Mouse (Mus musculus): Measurements from ENCODE around the gene Erp44. TPM values are rescaled to one million over a fixed set of nuclear protein-coding genes. Genes with fewer than 3 reads are reported as not detected.
A peak's percentile ranks its signal among the peaks of the same experiment; 100 is the strongest.

The Erp44 gene
- polyA plus RNA-seq, 1 experiment from 2014 or later, result 95.8 TPM

DNA sequence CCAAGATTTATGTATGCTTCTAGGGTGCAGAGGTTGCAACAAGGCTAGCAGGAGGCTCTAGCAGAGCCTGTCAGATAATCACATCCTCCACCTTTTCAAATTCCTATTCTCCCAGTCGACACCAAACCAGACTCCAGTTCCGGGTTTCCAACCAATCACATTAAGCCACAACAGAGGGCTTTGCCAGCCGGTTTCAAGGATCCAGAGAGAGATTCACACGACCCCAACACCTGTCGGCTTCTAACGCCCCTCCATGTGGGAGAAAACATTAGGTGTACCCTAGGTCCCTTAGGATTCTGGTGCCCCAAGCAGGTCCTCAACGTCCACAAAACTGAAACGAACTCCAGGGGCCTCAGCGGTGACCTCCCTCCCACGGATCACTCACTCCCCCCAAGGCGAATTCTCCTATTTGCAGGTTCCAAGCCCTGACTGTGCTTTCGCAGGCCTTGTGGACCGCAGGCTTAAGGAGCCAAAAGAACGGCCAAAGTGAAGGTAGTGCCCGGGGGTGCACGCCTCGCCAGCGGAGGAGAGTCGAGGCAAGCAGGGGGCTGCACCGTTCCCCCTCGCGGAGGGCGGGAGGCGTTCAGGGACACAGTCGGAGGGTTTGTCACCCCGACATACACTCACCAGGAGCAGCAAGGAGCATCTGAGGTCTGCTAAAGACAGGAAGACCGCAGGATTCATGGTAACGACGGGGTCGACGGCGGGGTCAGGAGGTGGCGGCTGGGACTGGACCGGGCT lies 431 bp downstream of the Erp44 start:
- peak overlapping the region; percentile 83 for H3K4me3 ChIP-seq (ENCODE audit: low read length)
- H3K27me3 ChIP-seq (ENCODE audit: control insufficient read depth, insufficient read depth, low read depth, low read length), result no peaks in the 10 kb centered on the region
- peaks cover 8% of the 10 kb centered on the region for H3K4me1 ChIP-seq (replicated peaks; ENCODE audit: control insufficient read depth, insufficient read depth, low read length)
- ATAC-seq (ENCODE audit: low read depth), result peak; percentile 43; the same call in 1 of the 2 replicates
- H3K27ac ChIP-seq (ENCODE audit: low read length), result peak overlapping the region; percentile 18; the same call in 1 of the 2 replicates
- peak overlapping the region; percentile 77 for H3K4me2 ChIP-seq (ENCODE audit: low read depth, low read length)
- peak overlapping the region; percentile 87 for H3K9ac ChIP-seq (ENCODE audit: low read length)
- H3K36me3 ChIP-seq (ENCODE audit: control insufficient read depth, insufficient read depth, low read length), result no peaks in the 10 kb centered on the region
- no peaks in the 10 kb centered on the region for H3K9me3 ChIP-seq (ENCODE audit: control insufficient read depth, low read length)
- under 1% methylated on average over 34 of the region's 34 CpGs for WGBS

DNA sequence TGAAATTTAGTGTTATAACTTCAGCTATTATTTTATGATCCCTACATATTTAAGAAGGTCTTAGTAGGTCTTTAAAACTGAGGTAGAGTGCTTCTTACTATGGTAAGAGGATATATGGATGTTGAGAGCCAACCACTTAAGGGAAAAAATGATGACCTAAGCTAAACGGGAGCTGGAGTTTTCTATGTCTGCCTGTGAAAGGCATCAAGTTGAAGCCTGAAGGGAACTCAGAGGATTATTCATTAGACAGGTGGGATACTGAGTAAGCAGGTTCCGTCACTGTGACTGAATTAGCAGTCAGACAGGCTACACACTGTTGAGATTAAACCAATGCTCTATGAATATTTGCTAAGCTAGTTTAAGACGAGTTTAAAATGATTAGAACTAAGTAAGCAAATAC lies 2.3 kb downstream of the Erp44 start:
- Histone ChIP-seq H3K4me3 (ENCODE audit: low read length) (no peak overlapping the region), H3K36me3 (ENCODE audit: control insufficient read depth, insufficient read depth, low read length) (no peaks in the 10 kb centered on the region), H3K27ac (ENCODE audit: low read length) (no peak overlapping the region), H3K9ac (ENCODE audit: low read length) (no peak overlapping the region), H3K4me1 (replicated peaks; ENCODE audit: control insufficient read depth, insufficient read depth, low read length) (peaks cover 8% of the 10 kb centered on the region), H3K27me3 (ENCODE audit: control insufficient read depth, insufficient read depth, low read depth, low read length) (no peaks in the 10 kb centered on the region), H3K4me2 (ENCODE audit: low read depth, low read length) (no peak overlapping the region), H3K9me3 (ENCODE audit: control insufficient read depth, low read length) (no peaks in the 10 kb centered on the region)
- 57% methylated on average over 3 of the region's 3 CpGs for WGBS
- no peak for ATAC-seq (ENCODE audit: low read depth)

DNA sequence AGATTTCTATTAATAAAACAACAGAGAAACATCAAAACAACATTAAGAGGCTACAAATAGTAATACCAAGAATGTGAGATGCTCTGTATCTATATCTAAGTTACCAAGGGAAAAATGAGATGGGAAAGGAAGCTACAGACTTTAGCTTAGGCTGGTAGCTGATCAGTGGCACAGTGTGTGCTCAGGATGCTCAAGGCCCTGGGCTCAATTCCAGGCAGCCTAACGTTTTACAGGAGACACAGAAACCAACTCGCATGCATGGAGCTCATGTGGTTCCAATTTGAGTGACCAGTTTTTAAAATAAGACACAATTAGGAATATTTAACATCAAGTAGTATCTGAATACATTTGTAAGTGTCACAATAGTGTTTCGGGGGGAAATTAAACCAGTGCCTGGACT lies 3.6 kb downstream of the Erp44 start:
- no peak for ATAC-seq (ENCODE audit: low read depth)
- WGBS, result 83% methylated on average over 3 of the region's 3 CpGs
- H3K9ac ChIP-seq (ENCODE audit: low read length), result no peak overlapping the region
- H3K4me3 ChIP-seq (ENCODE audit: low read length), result no peak overlapping the region
- H3K27me3 ChIP-seq (ENCODE audit: control insufficient read depth, insufficient read depth, low read depth, low read length), result no peaks in the 10 kb centered on the region
- H3K4me2 ChIP-seq (ENCODE audit: low read depth, low read length), result no peak overlapping the region
- H3K36me3 ChIP-seq (ENCODE audit: control insufficient read depth, insufficient read depth, low read length), result no peaks in the 10 kb centered on the region
- H3K4me1 ChIP-seq (replicated peaks; ENCODE audit: control insufficient read depth, insufficient read depth, low read length), result peaks cover 8% of the 10 kb centered on the region
- H3K27ac ChIP-seq (ENCODE audit: low read length), result no peak overlapping the region
- no peaks in the 10 kb centered on the region for H3K9me3 ChIP-seq (ENCODE audit: control insufficient read depth, low read length)

DNA sequence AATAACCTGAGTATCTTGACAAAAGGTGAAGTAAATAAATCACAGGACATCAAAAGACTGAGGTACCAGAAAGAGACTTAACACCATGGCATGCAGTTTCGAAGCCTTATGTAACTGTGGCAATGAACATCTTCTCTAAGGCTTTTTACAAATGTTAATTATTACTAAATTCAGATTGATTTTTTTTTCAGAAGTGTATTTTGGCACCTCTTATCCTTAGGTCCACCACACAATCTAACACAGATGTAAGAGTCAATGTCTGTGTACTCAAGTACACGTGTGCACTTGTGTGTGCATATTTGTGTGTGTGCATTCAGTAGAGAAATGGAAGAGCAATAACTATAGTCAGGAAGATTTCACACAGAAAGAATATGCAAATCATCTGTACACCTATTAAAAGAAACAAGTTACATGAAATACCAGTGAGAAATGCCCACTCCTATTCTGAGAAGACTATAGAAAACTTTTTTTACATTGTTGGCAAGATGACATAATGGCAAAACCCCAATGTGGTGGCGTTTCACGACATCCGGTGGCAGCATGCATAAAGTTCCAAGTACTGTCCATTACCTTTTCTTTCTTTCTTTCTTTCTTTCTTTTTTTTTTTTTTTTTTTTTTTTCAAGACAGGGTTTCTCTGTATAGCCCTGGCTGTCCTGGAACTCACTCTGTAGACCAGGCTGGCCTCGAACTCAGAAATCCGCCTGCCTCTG lies 6.1 kb downstream of the Erp44 start:
- Histone ChIP-seq H3K4me1 (replicated peaks; ENCODE audit: control insufficient read depth, insufficient read depth, low read length) (no peaks in the 10 kb centered on the region), H3K27me3 (ENCODE audit: control insufficient read depth, insufficient read depth, low read depth, low read length) (no peaks in the 10 kb centered on the region), H3K4me2 (ENCODE audit: low read depth, low read length) (no peak overlapping the region), H3K9me3 (ENCODE audit: control insufficient read depth, low read length) (no peaks in the 10 kb centered on the region), H3K36me3 (ENCODE audit: control insufficient read depth, insufficient read depth, low read length) (no peaks in the 10 kb centered on the region), H3K4me3 (ENCODE audit: low read length) (no peak overlapping the region), H3K27ac (ENCODE audit: low read length) (no peak overlapping the region), H3K9ac (ENCODE audit: low read length) (no peak overlapping the region)
- no peak for ATAC-seq (ENCODE audit: low read depth)
- WGBS, result 90% methylated on average over 7 of the region's 7 CpGs

DNA sequence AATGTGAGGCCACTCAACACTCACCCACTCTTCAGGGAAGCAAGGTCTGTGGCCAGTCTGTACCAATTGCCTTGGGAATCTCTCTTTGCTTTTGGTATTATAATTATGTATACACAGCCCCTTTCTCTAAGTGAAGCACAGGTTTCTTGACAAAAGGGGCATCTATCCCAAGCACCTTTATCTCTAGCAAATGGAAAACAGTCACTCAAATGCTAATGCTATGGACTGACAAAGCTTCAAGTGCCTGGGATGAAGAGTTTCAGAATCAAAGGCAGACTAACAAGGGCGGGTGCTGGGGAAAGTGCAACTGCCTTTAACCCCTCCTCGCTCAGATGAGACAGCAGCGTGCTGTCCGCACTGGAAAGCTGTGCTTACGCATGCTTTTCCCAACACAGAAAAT lies 7.5 kb downstream of the Erp44 start:
- ATAC-seq (ENCODE audit: low read depth), result no peak
- H3K9ac ChIP-seq (ENCODE audit: low read length), result no peak overlapping the region
- H3K27me3 ChIP-seq (ENCODE audit: control insufficient read depth, insufficient read depth, low read depth, low read length), result no peaks in the 10 kb centered on the region
- no peak overlapping the region for H3K4me3 ChIP-seq (ENCODE audit: low read length)
- H3K4me2 ChIP-seq (ENCODE audit: low read depth, low read length), result no peak overlapping the region
- no peaks in the 10 kb centered on the region for H3K9me3 ChIP-seq (ENCODE audit: control insufficient read depth, low read length)
- 46% methylated on average over 5 of the region's 5 CpGs for WGBS
- no peaks in the 10 kb centered on the region for H3K4me1 ChIP-seq (replicated peaks; ENCODE audit: control insufficient read depth, insufficient read depth, low read length)
- no peaks in the 10 kb centered on the region for H3K36me3 ChIP-seq (ENCODE audit: control insufficient read depth, insufficient read depth, low read length)
- no peak overlapping the region for H3K27ac ChIP-seq (ENCODE audit: low read length)

DNA sequence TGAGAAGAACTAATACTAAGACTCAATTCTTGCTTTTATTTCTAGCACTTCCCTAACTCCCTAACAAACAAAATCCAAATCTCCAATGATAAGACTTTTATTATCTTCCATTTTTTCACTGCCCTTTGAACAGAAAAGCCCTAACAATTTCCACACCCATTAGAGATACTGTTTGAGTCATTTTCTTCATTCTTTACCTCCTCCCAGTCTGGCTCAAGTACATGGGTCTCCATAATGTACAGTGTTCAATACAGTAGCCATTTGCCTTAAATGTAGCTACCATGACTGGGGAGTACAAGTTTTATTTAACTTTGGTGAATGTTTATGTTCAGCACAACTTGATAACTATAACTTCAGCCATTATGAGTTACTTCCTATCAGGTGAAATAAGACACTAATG lies 8.8 kb downstream of the Erp44 start:
- no peaks in the 10 kb centered on the region for H3K9me3 ChIP-seq (ENCODE audit: control insufficient read depth, low read length)
- no peaks in the 10 kb centered on the region for H3K36me3 ChIP-seq (ENCODE audit: control insufficient read depth, insufficient read depth, low read length)
- no peak overlapping the region for H3K4me2 ChIP-seq (ENCODE audit: low read depth, low read length)
- no peak overlapping the region for H3K9ac ChIP-seq (ENCODE audit: low read length)
- H3K4me1 ChIP-seq (replicated peaks; ENCODE audit: control insufficient read depth, insufficient read depth, low read length), result no peaks in the 10 kb centered on the region
- no peak for ATAC-seq (ENCODE audit: low read depth)
- H3K27ac ChIP-seq (ENCODE audit: low read length), result no peak overlapping the region
- no peak overlapping the region for H3K4me3 ChIP-seq (ENCODE audit: low read length)
- no peaks in the 10 kb centered on the region for H3K27me3 ChIP-seq (ENCODE audit: control insufficient read depth, insufficient read depth, low read depth, low read length)

DNA sequence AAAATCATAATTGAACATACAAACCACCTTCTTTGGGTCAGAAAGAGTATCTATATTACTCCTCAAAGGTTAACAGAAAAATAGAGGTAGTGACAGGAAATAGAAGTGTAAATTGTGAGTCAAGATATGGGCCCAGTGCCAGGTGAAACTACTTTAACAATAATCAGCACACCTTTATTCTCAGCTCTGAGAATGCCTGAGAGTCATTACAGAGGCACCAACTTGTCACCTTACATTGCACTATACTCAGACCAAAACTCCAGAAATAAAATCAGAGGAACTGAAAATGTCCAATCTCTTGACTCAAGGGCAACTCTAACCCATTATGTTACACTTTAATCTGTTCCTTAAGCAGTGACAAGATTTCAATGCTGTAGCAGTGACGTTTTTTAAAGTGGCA lies 11.2 kb downstream of the Erp44 start:
- 60% methylated on average over 1 of the region's 1 CpGs for WGBS
- Histone ChIP-seq H3K9ac (ENCODE audit: low read length) (no peak overlapping the region), H3K27ac (ENCODE audit: low read length) (no peak overlapping the region), H3K9me3 (ENCODE audit: control insufficient read depth, low read length) (no peaks in the 10 kb centered on the region), H3K4me2 (ENCODE audit: low read depth, low read length) (no peak overlapping the region), H3K36me3 (ENCODE audit: control insufficient read depth, insufficient read depth, low read length) (no peaks in the 10 kb centered on the region), H3K27me3 (ENCODE audit: control insufficient read depth, insufficient read depth, low read depth, low read length) (no peaks in the 10 kb centered on the region), H3K4me1 (replicated peaks; ENCODE audit: control insufficient read depth, insufficient read depth, low read length) (no peaks in the 10 kb centered on the region), H3K4me3 (ENCODE audit: low read length) (no peak overlapping the region)
- ATAC-seq (ENCODE audit: low read depth), result no peak

DNA sequence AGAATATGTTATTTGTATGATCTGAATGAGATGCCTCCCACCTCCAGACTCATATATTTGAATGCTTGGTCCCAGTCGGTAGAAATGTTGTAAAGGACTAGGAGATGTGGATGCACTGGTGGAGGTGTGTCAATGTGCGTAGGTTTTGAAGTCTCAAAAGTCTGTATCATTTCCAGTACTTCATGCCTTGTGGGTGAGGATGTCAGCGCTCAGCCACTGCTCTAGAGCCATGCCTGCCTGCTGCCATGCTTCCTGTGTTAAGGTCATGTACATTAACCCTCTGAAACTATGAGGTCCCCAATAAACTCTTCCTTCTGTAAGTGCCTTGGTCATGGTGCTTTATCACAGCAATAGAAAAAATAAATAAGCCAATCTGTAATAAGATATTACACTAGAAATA lies 11.7 kb downstream of the Erp44 start:
- WGBS, result 85% methylated on average over 3 of the region's 3 CpGs
- Histone ChIP-seq H3K4me1 (replicated peaks; ENCODE audit: control insufficient read depth, insufficient read depth, low read length) (no peaks in the 10 kb centered on the region), H3K36me3 (ENCODE audit: control insufficient read depth, insufficient read depth, low read length) (no peaks in the 10 kb centered on the region), H3K9ac (ENCODE audit: low read length) (no peak overlapping the region), H3K4me3 (ENCODE audit: low read length) (no peak overlapping the region), H3K9me3 (ENCODE audit: control insufficient read depth, low read length) (no peaks in the 10 kb centered on the region), H3K27ac (ENCODE audit: low read length) (no peak overlapping the region), H3K4me2 (ENCODE audit: low read depth, low read length) (no peak overlapping the region), H3K27me3 (ENCODE audit: control insufficient read depth, insufficient read depth, low read depth, low read length) (no peaks in the 10 kb centered on the region)
- no peak for ATAC-seq (ENCODE audit: low read depth)

DNA sequence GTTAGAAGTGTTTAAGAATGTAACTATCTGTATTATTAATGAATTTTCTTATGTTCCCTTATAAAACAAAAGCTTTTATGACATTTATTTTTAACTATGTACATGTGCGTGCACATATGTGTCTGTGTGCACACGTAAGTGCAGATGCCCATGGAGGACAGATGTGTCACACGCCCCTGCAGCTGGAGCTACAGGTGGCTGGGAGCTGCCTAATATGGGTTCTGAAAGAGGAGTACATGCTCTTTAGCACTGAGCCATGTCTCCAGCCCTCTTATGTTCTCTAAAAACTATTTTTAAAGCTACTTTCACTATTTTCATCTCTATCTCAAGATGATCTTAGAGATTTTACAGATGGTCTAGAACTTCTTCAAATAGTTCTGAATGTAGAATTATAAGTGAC lies 21.3 kb downstream of the Erp44 start:
- Histone ChIP-seq H3K4me1 (replicated peaks; ENCODE audit: control insufficient read depth, insufficient read depth, low read length) (no peaks in the 10 kb centered on the region), H3K27me3 (ENCODE audit: control insufficient read depth, insufficient read depth, low read depth, low read length) (no peaks in the 10 kb centered on the region), H3K36me3 (ENCODE audit: control insufficient read depth, insufficient read depth, low read length) (no peaks in the 10 kb centered on the region), H3K4me3 (ENCODE audit: low read length) (no peak overlapping the region), H3K27ac (ENCODE audit: low read length) (no peak overlapping the region), H3K4me2 (ENCODE audit: low read depth, low read length) (no peak overlapping the region), H3K9me3 (ENCODE audit: control insufficient read depth, low read length) (no peaks in the 10 kb centered on the region), H3K9ac (ENCODE audit: low read length) (no peak overlapping the region)
- WGBS, result 92% methylated on average over 3 of the region's 3 CpGs
- no peak for ATAC-seq (ENCODE audit: low read depth)
